Mouse (Mus musculus): ENCODE measurements around the gene Astn2.

The Astn2 gene

GRCm38 (mm10) chr4:65969318-65969717 lies 435.1 kb downstream of the Astn2 start:
- DNase-seq (ENCODE audit: low spot score), result no peak

GRCm38 (mm10) chr4:65964604-65965003 lies 439.8 kb downstream of the Astn2 start:
- DNase-seq (ENCODE audit: low spot score), result no peak

- no peak for DNase-seq (ENCODE audit: low spot score)
Observed at GRCm38 (mm10) chr4:65959188-65959759, 445.1 kb downstream of the Astn2 start.

- no peak for DNase-seq (ENCODE audit: low spot score)
Observed at GRCm38 (mm10) chr4:65958369-65959187, 445.8 kb downstream of the Astn2 start.

- no peak for DNase-seq (ENCODE audit: low spot score)
Observed at GRCm38 (mm10) chr4:65951918-65952317, 452.5 kb downstream of the Astn2 start.

- no peak for DNase-seq (ENCODE audit: low spot score)
Observed at GRCm38 (mm10) chr4:65947141-65947649, 457.2 kb downstream of the Astn2 start.

GRCm38 (mm10) chr4:65946021-65946420 lies 458.4 kb downstream of the Astn2 start:
- no peak for DNase-seq (ENCODE audit: low spot score)

GRCm38 (mm10) chr4:65930901-65931300 lies 473.5 kb downstream of the Astn2 start:
- DNase-seq (ENCODE audit: low spot score), result no peak

GRCm38 (mm10) chr4:65920294-65920693 lies 484.1 kb downstream of the Astn2 start:
- DNase-seq (ENCODE audit: low spot score), result no peak

GRCm38 (mm10) chr4:65916027-65917008 lies 488.1 kb downstream of the Astn2 start:
- DNase-seq (ENCODE audit: low spot score), result no peak

GRCm38 (mm10) chr4:65912247-65912942 lies 492.0 kb downstream of the Astn2 start:
- DNase-seq (ENCODE audit: low spot score), result no peak

GRCm38 (mm10) chr4:65907660-65908059 lies 496.8 kb downstream of the Astn2 start:
- no peak for DNase-seq (ENCODE audit: low spot score)

- no peak for DNase-seq (ENCODE audit: low spot score)
Observed at GRCm38 (mm10) chr4:65904963-65905362, 499.4 kb downstream of the Astn2 start.

GRCm38 (mm10) chr4:65896092-65897027 lies 508.1 kb downstream of the Astn2 start:
- DNase-seq (ENCODE audit: low spot score), result no peak

- no peak for DNase-seq (ENCODE audit: low spot score)
Observed at GRCm38 (mm10) chr4:65888332-65888993, 515.9 kb downstream of the Astn2 start.

GRCm38 (mm10) chr4:65886862-65887261 lies 517.5 kb downstream of the Astn2 start:
- DNase-seq (ENCODE audit: low spot score), result no peak

GRCm38 (mm10) chr4:65885921-65886320 lies 518.5 kb downstream of the Astn2 start:
- no peak for DNase-seq (ENCODE audit: low spot score)

- no peak for DNase-seq (ENCODE audit: low spot score)
Observed at GRCm38 (mm10) chr4:65874236-65874781, 530.1 kb downstream of the Astn2 start.

GRCm38 (mm10) chr4:65864551-65864950 lies 539.9 kb downstream of the Astn2 start:
- DNase-seq (ENCODE audit: low spot score), result no peak

GRCm38 (mm10) chr4:65843191-65843590 lies 561.2 kb downstream of the Astn2 start:
- DNase-seq (ENCODE audit: low spot score), result no peak

Data from T-cell, adult 2 months (primary cell).